Comparison of ENCODE assay signal across 8 mouse cellular contexts in genomic region chr1:58112880-58113279, GRCm38 (mm10). TPM values are rescaled to one million over a fixed set of nuclear protein-coding genes. Genes with fewer than 3 reads are reported as not detected.
DNase-seq lines count a peak whose midpoint lies in the region; ATAC-seq and TF ChIP-seq lines count a peak whose summit lies in the region.

Aox3 (plus strand) TSS chr1:58113130.

- H3K36me3 ChIP-seq in embryonic facial prominence, embryonic 12.5 days: no peaks in the 10 kb centered on the region
- no peaks in the 10 kb centered on the region for H3K36me3 ChIP-seq in limb, embryonic 12.5 days
- no peaks in the 10 kb centered on the region for H3K36me3 ChIP-seq in midbrain, postnatal 0 days (ENCODE audit: insufficient read depth, low read length)

- ATAC-seq in embryonic facial prominence, embryonic 12.5 days (ENCODE audit: insufficient number of reproducible peaks, insufficient read depth, low FRiP score, low TSS enrichment): no peak
- ATAC-seq in limb, embryonic 12.5 days (ENCODE audit: insufficient number of reproducible peaks, insufficient read depth, low FRiP score, low TSS enrichment, low read depth): no peak
- peak; percentile 73; the same call in 1 of the 2 replicates for ATAC-seq in midbrain, postnatal 0 days (ENCODE audit: low FRiP score)

- no peaks in the 10 kb centered on the region for H3K9me3 ChIP-seq in embryonic facial prominence, embryonic 12.5 days
- H3K9me3 ChIP-seq in limb, embryonic 12.5 days: no peaks in the 10 kb centered on the region
- H3K9me3 ChIP-seq in midbrain, postnatal 0 days (ENCODE audit: low read length): no peaks in the 10 kb centered on the region

- DNase-seq in 3T3-L1 (ENCODE audit: low read depth, low spot score): peak; percentile 56
- peak; percentile 83 for DNase-seq in adrenal gland, postnatal 25 days
- DNase-seq in heart, adult 8-10 months (ENCODE audit: low spot score): peak; percentile 56
- peak; percentile 60 for DNase-seq in kidney, adult 9 months
- peak; percentile 86 for DNase-seq in midbrain, postnatal 0 days (ENCODE audit: low spot score)
- peak; percentile 50 for DNase-seq in telencephalon, adult 2 months (ENCODE audit: low read depth, low spot score)

- 14% methylated on average over 11 of the region's 11 CpGs for WGBS in embryonic facial prominence, embryonic 12.5 days
- WGBS in limb, embryonic 12.5 days: 17% methylated on average over 11 of the region's 11 CpGs
- WGBS in midbrain, postnatal 0 days: 12% methylated on average over 11 of the region's 11 CpGs

- H3K4me2 ChIP-seq in embryonic facial prominence, embryonic 12.5 days (replicated peaks): peak within 1 kb of the TSS; percentile 35
- peak within 1 kb of the TSS; percentile 28 for H3K4me2 ChIP-seq in limb, embryonic 12.5 days
- H3K4me2 ChIP-seq in midbrain, postnatal 0 days (ENCODE audit: low read depth, low read length, poor library complexity, severe bottlenecking): peak within 1 kb of the TSS; percentile 7; the same call in 1 of the 2 replicates

- H3K4me1 ChIP-seq in embryonic facial prominence, embryonic 12.5 days: peaks cover 7% of the 10 kb centered on the region; the same call in 1 of the 2 replicates
- H3K4me1 ChIP-seq in limb, embryonic 12.5 days (replicated peaks): no peaks in the 10 kb centered on the region
- no peaks in the 10 kb centered on the region for H3K4me1 ChIP-seq in midbrain, postnatal 0 days (ENCODE audit: insufficient read depth, low read length)

- no peaks in the 10 kb centered on the region for H3K27me3 ChIP-seq in embryonic facial prominence, embryonic 12.5 days
- H3K27me3 ChIP-seq in limb, embryonic 12.5 days: 0 out of 2 replicates have a peak, but pooled peaks cover under 1% of the 10 kb centered on the region
- no peaks in the 10 kb centered on the region for H3K27me3 ChIP-seq in midbrain, postnatal 0 days (ENCODE audit: insufficient read depth, low read length)

- no peak within 1 kb of the TSS for H3K27ac ChIP-seq in embryonic facial prominence, embryonic 12.5 days
- H3K27ac ChIP-seq in limb, embryonic 12.5 days: no peak within 1 kb of the TSS
- H3K27ac ChIP-seq in midbrain, postnatal 0 days (ENCODE audit: low read depth, low read length): no peak within 1 kb of the TSS

- TF ChIP-seq CTCF in midbrain, postnatal 0 days (IDR thresholded peaks at IDR 0.05): peak; percentile 87

- no peak within 1 kb of the TSS for H3K4me3 ChIP-seq in embryonic facial prominence, embryonic 12.5 days
- no peak within 1 kb of the TSS for H3K4me3 ChIP-seq in limb, embryonic 12.5 days (replicated peaks)
- H3K4me3 ChIP-seq in midbrain, postnatal 0 days (ENCODE audit: low read depth, low read length): no peak within 1 kb of the TSS

- no peak within 1 kb of the TSS for H3K9ac ChIP-seq in embryonic facial prominence, embryonic 12.5 days
- no peak within 1 kb of the TSS for H3K9ac ChIP-seq in limb, embryonic 12.5 days (replicated peaks)
- H3K9ac ChIP-seq in midbrain, postnatal 0 days (replicated peaks; ENCODE audit: low read length, poor library complexity, severe bottlenecking): no peak within 1 kb of the TSS

RNA-seq across cellular contexts. Expression of gene Aox3, which starts in this region (rescaled TPM):
- 3.3 and 6.4 TPM in 2 replicates for total RNA-seq in adrenal gland, postnatal 25 days (2021)
- 0.43 and 0.95 TPM in 2 replicates for polyA plus RNA-seq in embryonic facial prominence, embryonic 12.5 days (2016; fragmentation: Nextera tagmentation; extraction: Ambion mirVana)
- total RNA-seq in heart, adult 8-10 months (2022): 1 to 10 TPM; 1.5 to 3.1 (median 2.2) TPM
- 0.44 and 0.64 TPM in 2 replicates for polyA plus RNA-seq in limb, embryonic 12.5 days (2016; fragmentation: Nextera tagmentation; extraction: Ambion mirVana)
- 0.09 TPM in 1 of 2 replicates, not detected in the other for total RNA-seq in midbrain, postnatal 0 days (2014; rRNA removed)
- polyA plus RNA-seq in midbrain, postnatal 0 days (2015; fragmentation: Nextera tagmentation; extraction: Ambion mirVana): 0.12 and 0.37 TPM in 2 replicates

Comparison
In these comparisons a context has a peak if more than half of its experiments do, and no peak if none do; other contexts are left out.
1. Peak in DNase-seq, ATAC-seq and H3K4me2 ChIP-seq in midbrain, postnatal 0 days; RNA of the gene not detected or under 1 TPM.